Mouse (Mus musculus): Measurements from ENCODE around the gene Ppid. TPM values are rescaled to one million over a fixed set of nuclear protein-coding genes. Genes with fewer than 3 reads are reported as not detected.
A peak's percentile ranks its signal among the peaks of the same experiment; 100 is the strongest.

Gene Ppid
- polyA plus RNA-seq, 2 experiments = 117 to 149 TPM

GRCm38 (mm10) chr3:79595468-79595867 lies 4.3 kb downstream of the Ppid start:
- DNase-seq (ENCODE audit: low spot score) (no peak), ATAC-seq (ENCODE audit: low FRiP score, low read depth) (no peak)
- Histone ChIP-seq H3K36me3 (ENCODE audit: control insufficient read depth, insufficient read depth, low read length) (peaks cover 59% of the 10 kb centered on the region), H3K27me3 (ENCODE audit: control insufficient read depth, insufficient read depth, low read length) (no peaks in the 10 kb centered on the region), H3K9me3 (ENCODE audit: control insufficient read depth, low read length) (no peaks in the 10 kb centered on the region), H3K4me3 (replicated peaks; ENCODE audit: low read length) (no peak overlapping the region), H3K4me2 (replicated peaks; ENCODE audit: low read depth, low read length, severe bottlenecking) (no peak overlapping the region), H3K9ac (ENCODE audit: low read depth, low read length, severe bottlenecking) (no peak overlapping the region), H3K4me1 (ENCODE audit: control insufficient read depth, insufficient read depth, low read length) (peaks cover 4% of the 10 kb centered on the region; the same call in 1 of the 2 replicates), H3K27ac (replicated peaks; ENCODE audit: low read depth, low read length) (no peak overlapping the region)
- no peak for TF ChIP-seq POLR2A (IDR thresholded peaks at IDR 0.05; ENCODE audit: borderline replicate concordance, extremely low read depth, insufficient read depth, insufficient read length)
- 92% methylated on average over 7 of the region's 7 CpGs for WGBS

GRCm38 (mm10) chr3:79609886-79610285 lies 18.7 kb downstream of the Ppid start:
- H3K36me3 ChIP-seq (ENCODE audit: control insufficient read depth, insufficient read depth, low read length) = peaks cover 51% of the 10 kb centered on the region
- ATAC-seq (ENCODE audit: low FRiP score, low read depth) (no peak), DNase-seq (ENCODE audit: low spot score) (no peak)
- no peaks in the 10 kb centered on the region for H3K4me1 ChIP-seq (ENCODE audit: control insufficient read depth, insufficient read depth, low read length)
- no peak overlapping the region for H3K4me3 ChIP-seq (replicated peaks; ENCODE audit: low read length)
- no peaks in the 10 kb centered on the region for H3K9me3 ChIP-seq (ENCODE audit: control insufficient read depth, low read length)
- H3K4me2 ChIP-seq (replicated peaks; ENCODE audit: low read depth, low read length, severe bottlenecking) = no peak overlapping the region
- H3K27ac ChIP-seq (replicated peaks; ENCODE audit: low read depth, low read length) = no peak overlapping the region
- no peak overlapping the region for H3K9ac ChIP-seq (ENCODE audit: low read depth, low read length, severe bottlenecking)
- 97% methylated on average over 2 of the region's 2 CpGs for WGBS
- no peak for TF ChIP-seq POLR2A (IDR thresholded peaks at IDR 0.05; ENCODE audit: borderline replicate concordance, extremely low read depth, insufficient read depth, insufficient read length)
- no peaks in the 10 kb centered on the region for H3K27me3 ChIP-seq (ENCODE audit: control insufficient read depth, insufficient read depth, low read length)

GRCm38 (mm10) chr3:79627484-79628181 lies 36.5 kb downstream of the Ppid start:
- peaks cover 12% of the 10 kb centered on the region for H3K36me3 ChIP-seq (ENCODE audit: control insufficient read depth, insufficient read depth, low read length)
- H3K9me3 ChIP-seq (ENCODE audit: control insufficient read depth, low read length) = no peaks in the 10 kb centered on the region
- 23% methylated on average over 10 of the region's 10 CpGs for WGBS
- peak; percentile 22 for DNase-seq (ENCODE audit: low spot score)
- no peak for TF ChIP-seq POLR2A (IDR thresholded peaks at IDR 0.05; ENCODE audit: borderline replicate concordance, extremely low read depth, insufficient read depth, insufficient read length)
- H3K4me1 ChIP-seq (ENCODE audit: control insufficient read depth, insufficient read depth, low read length) = no peaks in the 10 kb centered on the region; the same call in 1 of the 2 replicates
- peak overlapping the region; percentile 87 for H3K4me2 ChIP-seq (replicated peaks; ENCODE audit: low read depth, low read length, severe bottlenecking)
- H3K9ac ChIP-seq (ENCODE audit: low read depth, low read length, severe bottlenecking) = peak overlapping the region; percentile 49
- no peak for ATAC-seq (ENCODE audit: low FRiP score, low read depth)
- no peaks in the 10 kb centered on the region for H3K27me3 ChIP-seq (ENCODE audit: control insufficient read depth, insufficient read depth, low read length)
- peak overlapping the region; percentile 76 for H3K4me3 ChIP-seq (replicated peaks; ENCODE audit: low read length)
- H3K27ac ChIP-seq (replicated peaks; ENCODE audit: low read depth, low read length) = no peak overlapping the region

GRCm38 (mm10) chr3:79628182-79628560 lies 37.0 kb downstream of the Ppid start:
- peak overlapping the region; percentile 87 for H3K4me2 ChIP-seq (replicated peaks; ENCODE audit: low read depth, low read length, severe bottlenecking)
- H3K4me1 ChIP-seq (ENCODE audit: control insufficient read depth, insufficient read depth, low read length) = no peaks in the 10 kb centered on the region; the same call in 1 of the 2 replicates
- ATAC-seq (ENCODE audit: low FRiP score, low read depth) = no peak; the same call in 1 of the 2 replicates
- H3K9me3 ChIP-seq (ENCODE audit: control insufficient read depth, low read length) = no peaks in the 10 kb centered on the region
- H3K27ac ChIP-seq (replicated peaks; ENCODE audit: low read depth, low read length) = peak overlapping the region; percentile 68; the same call in 1 of the 2 replicates
- H3K36me3 ChIP-seq (ENCODE audit: control insufficient read depth, insufficient read depth, low read length) = peaks cover 14% of the 10 kb centered on the region
- H3K4me3 ChIP-seq (replicated peaks; ENCODE audit: low read length) = peak overlapping the region; percentile 76
- peak overlapping the region; percentile 49 for H3K9ac ChIP-seq (ENCODE audit: low read depth, low read length, severe bottlenecking)
- WGBS = 0% methylated on average over 9 of the region's 9 CpGs
- no peak for TF ChIP-seq POLR2A (IDR thresholded peaks at IDR 0.05; ENCODE audit: borderline replicate concordance, extremely low read depth, insufficient read depth, insufficient read length)
- no peaks in the 10 kb centered on the region for H3K27me3 ChIP-seq (ENCODE audit: control insufficient read depth, insufficient read depth, low read length)
- DNase-seq (ENCODE audit: low spot score) = peak; percentile 9

- H3K36me3 ChIP-seq (ENCODE audit: control insufficient read depth, insufficient read depth, low read length) = peaks cover 20% of the 10 kb centered on the region
- under 1% methylated on average over 58 of the region's 60 CpGs for WGBS
- peak within 1 kb of the TSS; percentile 87 for H3K4me2 ChIP-seq (replicated peaks; ENCODE audit: low read depth, low read length, severe bottlenecking)
Measured at GRCm38 (mm10) chr3:79628561-79629415, 37.6 kb downstream of the Ppid start, which contains the start of gene 4930579G24Rik. 4930579G24Rik (plus strand) TSS chr3:79629079.

More at GRCm38 (mm10) chr3:79628561-79629415, 37.6 kb downstream of the Ppid start, which contains the start of gene 4930579G24Rik:
- DNase-seq (ENCODE audit: low spot score) (peak; percentile 99), ATAC-seq (ENCODE audit: low FRiP score, low read depth) (peak; percentile 99)
- Histone ChIP-seq H3K4me1 (ENCODE audit: control insufficient read depth, insufficient read depth, low read length) (no peaks in the 10 kb centered on the region; the same call in 1 of the 2 replicates), H3K4me3 (replicated peaks; ENCODE audit: low read length) (peak within 1 kb of the TSS; percentile 76), H3K9me3 (ENCODE audit: control insufficient read depth, low read length) (0 out of 2 replicates have a peak, but pooled peaks cover 2% of the 10 kb centered on the region), H3K27ac (replicated peaks; ENCODE audit: low read depth, low read length) (peak within 1 kb of the TSS; percentile 69), H3K27me3 (ENCODE audit: control insufficient read depth, insufficient read depth, low read length) (no peaks in the 10 kb centered on the region), H3K9ac (ENCODE audit: low read depth, low read length, severe bottlenecking) (peak within 1 kb of the TSS; percentile 70)
- TF ChIP-seq POLR2A (IDR thresholded peaks at IDR 0.05; ENCODE audit: borderline replicate concordance, extremely low read depth, insufficient read depth, insufficient read length) = peak; percentile 72; the same call in 1 of the 2 replicates

Measured in limb, embryonic 14.5 days (tissue).